Mouse (Mus musculus) lung, postnatal 0 days (tissue): ENCODE results near the gene Rpl11.

Source experiments
- CTCF ChIP-seq: IDR thresholded peaks from 2 replicates; pipeline ENCODE4 v1.5.1; 2016; ENCODE audit warnings: antibody characterized with exemption, mild to moderate bottlenecking
- EP300 ChIP-seq: IDR thresholded peaks from 2 replicates; pipeline ENCODE4 v1.6.1; 2016; ENCODE audit warnings: antibody characterized with exemption, mild to moderate bottlenecking, control low read depth

- no peak for TF ChIP-seq CTCF
- TF ChIP-seq EP300, result no peak
Observed at GRCm38 (mm10) chr4:136084840-136085239, 31.6 kb upstream of the Rpl11 start.
